Mouse (Mus musculus) midbrain, embryonic 10.5 days (tissue): Measurements from ENCODE around the gene Shf. TPM values are rescaled to one million over a fixed set of nuclear protein-coding genes. Genes with fewer than 3 reads are reported as not detected.
"Not testable (repeated sequence)": the region's sequence is repeated elsewhere in the genome, so short reads cannot be mapped to it uniquely, and the experiment has no call there.

Experiments used
- DNase-seq: peaks from one replicate; pipeline ENCODE4 v3.0.0-alpha.2; 2017; ENCODE audit warnings: low spot score
- H3K27ac ChIP-seq: fragments of 300-500 bp; sonication (generic); replicated peaks from 2 replicates; pipeline ENCODE4 v1.5.1; 2016; ENCODE audit warnings: mild to moderate bottlenecking
- H3K27me3 ChIP-seq: fragments of 300-500 bp; sonication (generic); 2 replicates; pipeline ENCODE4 v1.6.1; 2016; ENCODE audit warnings: low read depth, mild to moderate bottlenecking; ENCODE audit not compliant: poor library complexity, severe bottlenecking
- H3K36me3 ChIP-seq: fragments of 300-500 bp; sonication (generic); 2 replicates; pipeline ENCODE4 v1.6.1; 2016; ENCODE audit warnings: mild to moderate bottlenecking, moderate library complexity
- H3K4me1 ChIP-seq: fragments of 300-500 bp; sonication (generic); 2 replicates; pipeline ENCODE4 v1.6.1; 2016
- H3K4me3 ChIP-seq: fragments of 300-500 bp; sonication (generic); 2 replicates; pipeline ENCODE4 v1.5.1; 2016; ENCODE audit warnings: mild to moderate bottlenecking, moderate library complexity
- H3K9me3 ChIP-seq: fragments of 300-500 bp; sonication (generic); replicated peaks from 2 replicates; pipeline ENCODE4 v1.6.1; 2016; ENCODE audit warnings: mild to moderate bottlenecking
- WGBS: fragments of 180-500 bp; shearing (Covaris S2); methylation state at CpG from one replicate; pipeline ENCODE4 v1.1.7; 2016; 5-methylcytosine and 5-hydroxymethylcytosine counted together
- polyA plus RNA-seq: library from polyadenylated mRNA; unstranded; fragments of >200 nt; fragmentation: Nextera tagmentation; extraction: Ambion mirVana; gene quantifications from 2 replicates; pipeline ENCODE4 v1.2.1, GENCODE M21; 2016

Gene Shf
- polyA plus RNA-seq, 1 experiment from 2014 or later, result 7.9 TPM

DNA sequence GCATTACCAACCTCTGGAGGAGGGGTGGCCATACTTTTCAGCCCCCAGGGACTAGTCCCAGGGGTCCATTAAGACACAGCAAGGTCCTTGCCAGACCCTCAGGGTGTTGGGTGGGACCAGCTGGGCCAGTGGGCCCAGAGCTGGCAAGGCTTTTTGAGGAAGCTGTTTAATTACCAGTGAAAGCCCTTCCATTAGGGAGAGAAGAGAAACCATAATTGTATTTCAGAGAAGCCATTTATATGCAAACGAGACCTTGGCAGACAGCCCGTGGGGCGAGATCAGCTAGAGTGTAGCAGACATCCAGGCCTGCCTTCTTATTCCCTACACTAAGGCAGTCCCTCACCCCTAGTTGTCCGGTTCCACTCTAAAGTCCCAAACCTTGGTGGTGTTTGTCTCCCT lies 17.0 kb downstream of the Shf start:
- 51% methylated on average over 4 of the region's 4 CpGs for WGBS
- Histone ChIP-seq H3K27ac (peak overlapping the region; percentile 63), H3K4me1 (peaks cover 60% of the 10 kb centered on the region), H3K4me3 (no peak overlapping the region), H3K27me3 (no peaks in the 10 kb centered on the region), H3K9me3 (no peaks in the 10 kb centered on the region), H3K36me3 (peaks cover 62% of the 10 kb centered on the region)
- no peak for DNase-seq

DNA sequence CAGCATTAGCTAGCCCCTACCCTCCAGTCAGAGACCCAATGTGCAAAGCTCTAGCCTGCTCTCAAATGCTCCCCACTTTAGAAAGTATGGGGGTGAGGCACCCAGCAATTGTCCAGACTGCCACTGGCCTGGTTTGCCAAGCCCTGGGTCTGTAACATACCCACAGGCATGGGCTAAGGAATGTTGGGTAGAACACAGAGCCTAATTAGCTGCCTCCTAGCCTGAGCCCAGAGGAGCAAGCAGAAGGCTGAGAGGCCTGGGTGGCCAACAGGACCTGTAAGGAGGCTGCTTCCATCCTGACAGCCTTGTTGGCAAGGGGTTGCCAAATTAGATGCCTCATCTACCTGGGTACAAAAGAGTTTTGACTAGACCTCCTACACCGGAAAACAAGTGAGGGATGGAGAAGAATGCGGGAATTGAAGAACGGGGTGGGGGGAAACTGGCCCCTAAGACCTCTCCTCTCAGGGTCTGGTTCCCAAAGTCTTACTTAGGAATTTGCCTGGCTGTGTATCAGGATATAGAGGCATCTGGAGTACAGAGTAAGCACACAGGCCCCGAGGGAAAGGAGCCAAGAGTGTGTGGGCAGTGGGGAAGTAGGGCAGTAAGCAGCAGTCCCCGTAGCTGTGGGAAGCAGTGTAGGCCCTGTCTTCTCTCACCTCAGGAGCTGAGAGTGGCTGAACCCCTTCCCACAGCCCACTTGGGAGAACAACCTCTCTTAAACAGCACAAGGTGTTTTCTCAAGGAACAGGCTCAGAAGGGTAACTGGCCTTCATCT lies 17.6 kb downstream of the Shf start:
- no peak overlapping the region for H3K4me3 ChIP-seq
- H3K4me1 ChIP-seq, result peaks cover 60% of the 10 kb centered on the region
- no peaks in the 10 kb centered on the region for H3K9me3 ChIP-seq
- no peaks in the 10 kb centered on the region for H3K27me3 ChIP-seq
- WGBS, result 78% methylated on average over 5 of the region's 5 CpGs
- no peak for DNase-seq
- peak overlapping the region; percentile 63 for H3K27ac ChIP-seq
- H3K36me3 ChIP-seq, result peaks cover 56% of the 10 kb centered on the region

DNA sequence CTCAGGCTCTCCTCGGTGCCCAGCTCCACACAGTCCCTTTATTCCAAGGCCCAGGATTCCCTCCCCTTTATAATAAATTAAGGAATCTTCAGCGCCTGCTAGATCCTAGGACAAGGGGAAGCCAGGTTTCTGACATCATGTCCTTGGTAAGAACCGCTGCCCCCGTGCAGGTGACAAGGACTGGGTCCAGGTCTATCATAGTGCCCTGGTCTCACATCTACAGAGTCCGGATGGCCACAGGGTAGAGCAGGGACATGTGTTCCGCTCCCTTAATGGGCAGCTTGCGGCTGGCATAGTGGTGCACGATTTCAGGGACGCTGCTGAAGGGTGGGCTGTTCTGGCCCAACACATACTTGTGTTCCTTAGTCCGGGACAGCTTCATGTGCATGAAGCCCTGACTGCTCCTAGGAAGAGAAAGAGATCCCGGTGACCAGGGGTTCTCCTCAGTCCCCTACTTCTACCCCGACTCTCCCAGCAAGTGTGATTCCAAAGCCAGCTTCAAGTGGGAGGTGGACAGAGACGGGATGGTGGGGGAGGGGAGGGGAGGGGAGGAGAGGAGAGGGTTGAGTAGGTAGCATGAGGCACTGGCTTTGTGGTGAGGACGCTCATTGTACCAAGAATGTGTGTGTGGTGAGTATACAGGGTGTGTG lies 19.7 kb downstream of the Shf start:
- Histone ChIP-seq H3K4me3 (peak overlapping the region; percentile 64), H3K4me1 (peaks cover 52% of the 10 kb centered on the region), H3K36me3 (peaks cover 36% of the 10 kb centered on the region), H3K9me3 (no peaks in the 10 kb centered on the region), H3K27ac (peak overlapping the region; percentile 99), H3K27me3 (no peaks in the 10 kb centered on the region)
- DNase-seq, result no peak
- 10% methylated on average over 14 of the region's 14 CpGs for WGBS

DNA sequence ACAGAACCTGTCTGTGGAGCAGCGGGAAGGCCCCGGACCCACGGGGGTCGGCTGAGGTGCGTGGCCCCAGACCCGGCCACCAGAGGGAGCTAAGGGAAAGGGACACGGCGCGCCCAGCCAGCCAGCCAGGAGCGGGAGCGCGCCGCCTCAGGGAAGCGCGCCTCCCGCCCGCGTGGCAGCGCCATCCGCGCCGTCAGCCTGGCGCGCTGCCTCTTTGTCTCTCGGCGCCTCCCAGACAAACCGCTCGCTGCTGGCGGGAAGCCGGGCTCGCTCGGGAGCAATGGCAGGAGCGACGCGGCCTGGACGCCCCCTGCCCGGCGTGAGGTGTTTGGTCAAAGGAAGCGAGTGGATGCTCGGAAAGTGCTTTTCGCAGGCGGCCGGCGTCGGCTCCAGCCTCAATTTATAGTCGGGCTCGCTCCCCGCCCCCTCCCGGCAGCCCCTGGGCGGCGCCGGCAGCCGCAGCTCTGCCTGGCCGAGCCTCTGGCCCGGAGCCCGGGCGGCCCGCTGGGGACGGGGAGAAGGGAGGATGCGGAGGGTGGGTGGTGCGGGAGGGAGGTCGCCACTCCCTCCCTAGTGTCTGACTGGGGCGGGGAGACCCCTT lies 20.3 kb downstream of the Shf start:
- H3K36me3 ChIP-seq, result peaks cover 30% of the 10 kb centered on the region

DNA sequence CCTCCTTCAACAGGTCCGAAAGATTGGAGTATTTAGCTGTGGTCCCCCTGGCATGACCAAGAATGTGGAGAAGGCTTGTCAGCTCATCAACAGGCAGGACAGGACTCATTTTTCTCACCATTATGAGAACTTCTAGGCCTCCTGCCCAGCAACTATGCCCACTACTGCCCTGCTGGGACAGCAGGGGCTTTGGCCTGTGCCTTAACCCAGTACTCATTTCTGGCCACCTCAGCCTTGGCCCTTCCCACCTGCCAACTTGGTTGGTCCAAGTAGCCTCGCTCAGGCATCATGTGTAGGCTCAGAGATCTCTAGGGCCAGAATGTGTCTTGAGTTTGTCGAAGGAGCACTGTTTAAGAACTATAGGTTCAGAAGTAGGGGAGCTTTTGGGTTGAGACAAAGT lies 21.7 kb downstream of the Shf start:
- Histone ChIP-seq H3K27me3 (no peaks in the 10 kb centered on the region), H3K9me3 (no peaks in the 10 kb centered on the region), H3K4me1 (peaks cover 37% of the 10 kb centered on the region), H3K27ac (no peak overlapping the region), H3K36me3 (peaks cover 17% of the 10 kb centered on the region), H3K4me3 (no peak overlapping the region)
- WGBS, result 96% methylated on average over 3 of the region's 3 CpGs
- DNase-seq, result no peak

More for the DNA sequence above, 20.3 kb downstream of the Shf start:
- DNase-seq, result peak; percentile 87
- H3K27me3 ChIP-seq, result no peaks in the 10 kb centered on the region
- no peaks in the 10 kb centered on the region for H3K9me3 ChIP-seq
- WGBS, result under 1% methylated on average over 60 of the region's 63 CpGs
- peaks cover 46% of the 10 kb centered on the region for H3K4me1 ChIP-seq
- peak overlapping the region; percentile 64 for H3K4me3 ChIP-seq
- peak overlapping the region; percentile 99 for H3K27ac ChIP-seq

DNA sequence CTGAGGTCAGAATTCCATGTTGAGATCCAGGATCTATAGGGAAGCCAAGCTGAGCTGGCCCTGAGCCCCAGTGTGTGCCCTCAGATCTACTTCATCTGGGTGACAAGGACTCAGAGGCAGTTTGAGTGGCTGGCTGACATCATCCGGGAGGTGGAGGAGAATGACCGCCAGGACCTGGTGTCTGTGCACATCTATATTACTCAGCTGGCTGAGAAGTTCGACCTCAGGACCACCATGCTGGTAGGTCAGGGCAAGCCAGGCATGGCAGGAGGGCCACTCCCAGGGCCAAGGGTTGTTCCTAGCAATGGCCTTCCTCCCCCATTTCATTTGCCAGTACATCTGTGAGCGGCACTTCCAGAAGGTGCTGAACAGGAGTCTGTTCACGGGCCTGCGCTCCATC lies 22.8 kb downstream of the Shf start:
- H3K4me1 ChIP-seq, result peaks cover 26% of the 10 kb centered on the region
- WGBS, result 90% methylated on average over 6 of the region's 6 CpGs
- not testable (repeated sequence) for H3K9me3 ChIP-seq, H3K36me3 ChIP-seq, H3K27ac ChIP-seq, DNase-seq, H3K27me3 ChIP-seq, H3K4me3 ChIP-seq

DNA sequence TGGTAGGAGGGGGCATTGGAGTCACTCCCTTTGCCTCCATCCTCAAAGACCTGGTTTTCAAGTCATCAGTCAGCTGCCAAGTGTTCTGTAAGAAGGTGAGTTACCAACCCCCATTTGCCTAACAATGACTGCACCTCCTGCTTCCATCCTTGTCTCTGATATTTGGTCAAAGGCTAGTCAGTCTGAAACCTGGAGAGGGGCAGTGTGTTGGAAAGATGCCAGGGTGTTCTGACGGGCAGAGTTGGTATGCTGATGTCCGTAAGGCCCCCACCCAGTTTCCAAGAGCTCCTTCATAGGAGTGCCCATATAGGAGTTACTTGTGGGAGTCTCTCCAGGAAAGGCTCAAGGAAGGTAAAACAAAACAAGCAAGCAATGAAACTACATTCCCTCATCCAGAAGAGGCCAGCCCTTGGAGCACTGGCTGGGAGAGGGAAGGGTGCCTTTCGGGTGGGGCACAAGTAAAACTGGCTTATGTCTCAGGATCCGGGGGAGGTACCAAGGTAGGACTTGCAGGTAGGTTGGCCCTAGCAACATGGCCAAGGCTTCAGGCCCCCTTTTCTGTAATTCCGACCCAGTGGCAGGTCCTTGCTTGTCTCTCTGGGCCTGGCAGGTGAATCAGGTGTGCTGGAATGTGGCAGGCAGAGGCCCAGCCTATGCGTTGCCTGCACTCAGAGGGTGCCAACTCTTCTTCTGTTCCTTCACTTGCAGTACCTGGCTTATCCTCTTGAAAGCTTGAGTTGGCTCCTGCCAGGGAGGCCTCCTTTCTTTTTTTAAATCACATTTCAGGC lies 23.7 kb downstream of the Shf start:
- H3K27ac ChIP-seq, result no peak overlapping the region
- DNase-seq, result no peak
- H3K4me1 ChIP-seq, result peaks cover 23% of the 10 kb centered on the region
- H3K4me3 ChIP-seq, result no peak overlapping the region
- 87% methylated on average over 6 of the region's 6 CpGs for WGBS
- H3K36me3 ChIP-seq, result 0 out of 2 replicates have a peak, but pooled peaks cover 2% of the 10 kb centered on the region
- H3K9me3 ChIP-seq, result no peaks in the 10 kb centered on the region
- H3K27me3 ChIP-seq, result no peaks in the 10 kb centered on the region

DNA sequence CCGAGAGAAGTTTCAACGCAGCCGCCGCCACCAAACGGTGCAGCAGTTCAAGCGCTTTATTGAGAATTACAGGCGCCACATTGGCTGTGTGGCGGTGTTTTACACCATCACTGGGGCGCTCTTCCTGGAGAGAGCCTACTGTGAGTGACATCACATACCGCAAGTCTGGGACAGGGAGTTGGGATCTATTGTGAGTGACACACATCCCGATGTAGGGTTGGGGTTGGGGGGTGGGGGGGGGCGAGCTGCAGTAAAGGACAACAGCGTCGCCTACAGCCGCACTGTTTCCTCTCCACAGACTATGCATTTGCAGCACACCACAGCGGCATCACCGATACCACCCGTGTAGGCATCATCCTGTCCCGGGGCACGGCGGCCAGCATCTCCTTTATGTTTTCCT lies 31.7 kb downstream of the Shf start:
- Histone ChIP-seq H3K27ac (no peak overlapping the region), H3K4me1 (no peaks in the 10 kb centered on the region; the same call in 1 of the 2 replicates), H3K9me3 (no peaks in the 10 kb centered on the region), H3K4me3 (peak overlapping the region; percentile 31; the same call in 1 of the 2 replicates), H3K36me3 (no peaks in the 10 kb centered on the region), H3K27me3 (peaks cover 17% of the 10 kb centered on the region; the same call in 1 of the 2 replicates)
- no peak for DNase-seq
- WGBS, result 62% methylated on average over 21 of the region's 21 CpGs

DNA sequence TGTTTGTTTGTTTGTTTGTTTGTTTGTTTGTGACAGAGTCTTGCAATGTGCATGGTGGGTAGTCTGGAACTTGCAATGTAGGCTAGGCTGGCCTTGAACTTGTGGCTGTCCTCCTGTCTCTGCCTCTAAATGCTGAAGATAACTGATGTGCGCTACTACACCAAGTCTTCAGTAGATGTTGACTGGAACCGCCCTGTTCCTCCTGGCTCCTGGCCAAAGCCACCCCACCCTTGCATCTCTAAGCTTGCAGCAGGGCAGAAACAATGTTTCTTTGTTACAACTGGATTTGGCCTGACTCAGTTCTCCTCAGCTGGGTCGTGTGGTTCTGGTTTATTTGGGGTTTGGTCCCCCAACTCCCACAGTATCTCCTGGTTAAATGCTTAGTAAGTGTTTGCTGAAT lies 34.8 kb downstream of the Shf start:
- Histone ChIP-seq H3K36me3 (no peaks in the 10 kb centered on the region), H3K9me3 (no peaks in the 10 kb centered on the region), H3K27ac (no peak overlapping the region), H3K4me1 (no peaks in the 10 kb centered on the region; the same call in 1 of the 2 replicates), H3K4me3 (no peak overlapping the region), H3K27me3 (peaks cover 17% of the 10 kb centered on the region; the same call in 1 of the 2 replicates)
- WGBS, result 77% methylated on average over 3 of the region's 3 CpGs
- DNase-seq, result no peak

DNA sequence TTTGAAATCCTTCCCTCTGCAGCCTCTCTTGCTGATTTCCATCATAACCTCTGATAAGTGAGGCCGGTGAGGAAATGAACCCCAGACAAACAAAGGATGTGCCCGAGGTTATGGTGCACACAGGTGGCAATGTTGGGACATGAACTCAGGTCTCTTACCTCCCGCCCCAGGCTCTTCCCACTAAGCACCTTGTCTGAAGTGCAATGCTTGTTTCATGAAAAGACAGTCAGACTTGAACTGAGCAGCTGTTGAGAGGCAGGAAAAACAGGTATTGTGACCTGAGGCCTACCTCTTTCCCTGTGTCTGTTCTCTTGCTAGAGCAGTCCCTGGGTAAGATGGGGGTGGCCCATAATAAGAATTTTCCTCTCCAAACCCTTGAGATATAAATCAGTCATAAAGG lies 36.7 kb downstream of the Shf start:
- no peaks in the 10 kb centered on the region for H3K36me3 ChIP-seq
- no peak overlapping the region for H3K27ac ChIP-seq
- WGBS, result 91% methylated on average over 3 of the region's 3 CpGs
- H3K9me3 ChIP-seq, result no peaks in the 10 kb centered on the region
- no peak overlapping the region for H3K4me3 ChIP-seq
- 0 out of 2 replicates have a peak, but pooled peaks cover 1% of the 10 kb centered on the region for H3K27me3 ChIP-seq
- no peak for DNase-seq
- H3K4me1 ChIP-seq, result no peaks in the 10 kb centered on the region; the same call in 1 of the 2 replicates

DNA sequence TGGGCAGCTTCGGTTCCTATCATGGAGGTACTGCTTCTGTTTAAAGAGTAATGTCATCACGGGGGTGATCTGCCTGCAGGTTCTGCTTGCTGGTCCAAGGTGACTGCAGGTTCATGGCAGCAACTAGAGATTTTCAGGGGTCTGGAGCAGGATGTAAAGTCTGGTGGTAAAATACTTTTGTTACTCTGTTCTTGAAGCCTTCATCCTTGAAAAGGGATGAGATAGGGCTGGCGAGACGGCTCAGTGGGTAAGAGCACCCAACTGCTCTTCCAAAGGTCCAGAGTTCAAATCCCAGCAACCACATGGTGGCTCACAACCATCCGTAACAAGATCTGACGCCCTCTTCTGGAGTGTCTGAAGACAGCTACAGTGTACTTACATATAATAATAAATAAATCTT lies 38.6 kb downstream of the Shf start:
- not testable (repeated sequence) for DNase-seq, H3K27ac ChIP-seq, H3K36me3 ChIP-seq, H3K4me3 ChIP-seq, H3K9me3 ChIP-seq, H3K27me3 ChIP-seq, H3K4me1 ChIP-seq
- WGBS, result 86% methylated on average over 6 of the region's 6 CpGs

DNA sequence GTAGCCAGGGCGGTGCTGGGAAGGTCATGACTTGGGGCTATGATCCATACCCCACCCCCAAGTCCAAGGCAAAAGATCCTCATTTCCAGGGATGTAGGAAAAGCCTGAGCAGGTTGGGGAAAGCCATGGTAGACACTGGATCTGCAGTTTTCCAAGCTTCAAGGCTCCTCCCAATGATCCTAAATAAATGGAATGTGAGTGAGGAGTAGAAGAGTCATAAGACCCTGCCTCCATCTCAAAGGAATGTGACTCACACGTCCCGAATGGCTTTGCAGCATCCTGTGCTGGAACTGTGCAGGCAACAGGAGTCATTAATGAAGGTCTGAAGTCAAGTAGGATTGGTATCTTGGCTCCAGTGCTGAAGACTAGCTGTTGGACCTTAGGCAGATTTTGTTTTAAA lies 41.0 kb downstream of the Shf start:
- H3K36me3 ChIP-seq, result no peaks in the 10 kb centered on the region
- no peak for DNase-seq
- 72% methylated on average over 3 of the region's 3 CpGs for WGBS
- no peak overlapping the region for H3K4me3 ChIP-seq
- H3K9me3 ChIP-seq, result no peaks in the 10 kb centered on the region
- H3K4me1 ChIP-seq, result no peaks in the 10 kb centered on the region
- H3K27me3 ChIP-seq, result no peaks in the 10 kb centered on the region
- no peak overlapping the region for H3K27ac ChIP-seq
